In genomic region chr6:125313546-125314230, GRCm38 (mm10) we compare ENCODE assay signal across 8 mouse cellular contexts. TPM values are rescaled to one million over a fixed set of nuclear protein-coding genes. Genes with fewer than 3 reads are reported as not detected.
DNase-seq lines count a peak whose midpoint lies in the region; ATAC-seq lines count a peak whose summit lies in the region.

TSS of gene Ltbr (minus strand) at chr6:125313885.

- DNase-seq in Muller cell, postnatal 12 days (ENCODE audit: inconsistent ontology term): peak; percentile 91
- DNase-seq in cerebellum, adult 18-20 months: peak; percentile 35 to 48
- peak; percentile 51 for DNase-seq in forelimb bud, embryonic 11.5 days (ENCODE audit: low read depth, low spot score)
- DNase-seq in left cerebral cortex, adult 18-20 months (ENCODE audit: low spot score in 2 of 2): peak; percentile 25 to 35
- peak; percentile 83 for DNase-seq in retina, postnatal 1 day
- DNase-seq in urinary bladder, postnatal 10 days (ENCODE audit: low spot score): peak; percentile 49

- ATAC-seq in hematopoietic stem cell, adult 5-6 weeks (replicated peaks in 1 of 2; ENCODE audit: insufficient read depth in 1 of 2, low FRiP score in 2 of 2, low TSS enrichment in 1 of 2, low read depth in 1 of 2, poor library complexity in 2 of 2, severe bottlenecking in 2 of 2): peak; percentile 87 to 91

- H3K36me3 ChIP-seq in macrophage (ENCODE audit: inconsistent target): peaks cover 34% of the 10 kb centered on the region

- peak within 1 kb of the TSS; percentile 87 for H3K27ac ChIP-seq in macrophage

- peak within 1 kb of the TSS; percentile 69 for H3K4me3 ChIP-seq in macrophage (ENCODE audit: inconsistent target)

- under 1% methylated on average over 44 of the region's 46 CpGs for WGBS in macrophage (ENCODE audit: missing documents)

- peaks cover 22% of the 10 kb centered on the region for H3K79me2 ChIP-seq in macrophage (ENCODE audit: inconsistent target)

RNA-seq across cellular contexts. Expression of gene Ltbr, which starts in this region (rescaled TPM):
- total RNA-seq in hematopoietic stem cell, adult 5-6 weeks (2017): 18.6 and 68.1 TPM in 2 replicates
- 1 to 10 TPM; 8.1 to 9.5 TPM for total RNA-seq in left cerebral cortex, adult 18-20 months (2021)
- total RNA-seq in macrophage (2018; cell fraction: chromatin; rRNA removed): 10 to 100 TPM in 25 of 26 experiments, 1 to 10 TPM in 1; 9.9 to 76.7 (median 35.1) TPM
- 10 to 100 TPM; 42.1 to 80.0 (median 63.8) TPM for total RNA-seq in macrophage (2018; cell fraction: cytosol; rRNA removed)
- total RNA-seq in macrophage (2018; cell fraction: nucleus; rRNA removed): 10 to 100 TPM; 27.8 to 92.3 (median 45.0) TPM
- polyA plus RNA-seq in macrophage (2018): 54.9 to 70.4 TPM (median 60.9 TPM) in 3 replicates

Comparison
In these comparisons a context has a peak if more than half of its experiments do, and no peak if none do; other contexts are left out.
1. Peak in every context shown above with its lines: DNase-seq, ATAC-seq, H3K4me3 ChIP-seq and H3K27ac ChIP-seq.
2. DNase-seq: peak in every context shown above with its lines; median percentile 91 in Muller cell, postnatal 12 days; 83 in retina, postnatal 1 day; 51 in forelimb bud, embryonic 11.5 days; 49 in urinary bladder, postnatal 10 days; 42 in cerebellum, adult 18-20 months; 30 in left cerebral cortex, adult 18-20 months.